Mouse (Mus musculus) thymus, adult 2 months (tissue): ENCODE results near the gene Kdm6b.

Experiments
- CTCF ChIP-seq: fragments of 200-500 bp; IDR thresholded peaks from 2 replicates; pipeline ENCODE4 v1.5.1; 2012; ENCODE audit warnings: mild to moderate bottlenecking, control low read depth, low read length, moderate library complexity, borderline replicate concordance; ENCODE audit not compliant: control insufficient read depth, poor library complexity, insufficient read depth; ENCODE audit errors: extremely low read depth
- POLR2A ChIP-seq: fragments of 200-500 bp; IDR thresholded peaks from 2 replicates; pipeline ENCODE4 v1.6.1; 2012; ENCODE audit warnings: mild to moderate bottlenecking, low read length, control low read depth, moderate library complexity; ENCODE audit not compliant: control insufficient read depth, poor library complexity, insufficient read depth; ENCODE audit errors: extremely low read depth

DNA sequence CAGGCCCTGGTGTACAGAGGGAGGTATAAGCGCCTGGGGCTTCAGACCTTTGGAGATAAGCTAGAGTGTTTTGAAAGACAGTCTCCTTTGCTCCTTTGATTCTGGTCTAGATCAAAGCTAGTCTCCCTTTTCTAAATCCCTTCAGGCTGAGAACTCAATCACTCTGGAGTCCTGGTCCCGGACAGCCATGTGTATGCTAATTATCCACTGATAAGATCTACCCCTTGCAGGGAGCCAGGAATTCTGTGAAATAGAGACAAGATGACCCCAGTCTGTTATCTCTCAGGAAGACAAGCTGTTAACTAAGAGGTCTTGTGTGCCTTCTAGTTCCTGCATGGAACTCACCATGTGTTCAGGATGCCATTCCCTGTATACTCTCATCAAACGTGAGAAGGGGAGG is 23.8 kb upstream of the Kdm6b start:
- TF ChIP-seq CTCF (no peak), POLR2A (no peak)
